Mouse (Mus musculus): ENCODE measurements around the gene Cenpj.
A peak's percentile ranks its signal among the peaks of the same experiment; 100 is the strongest.

Cenpj gene

DNA sequence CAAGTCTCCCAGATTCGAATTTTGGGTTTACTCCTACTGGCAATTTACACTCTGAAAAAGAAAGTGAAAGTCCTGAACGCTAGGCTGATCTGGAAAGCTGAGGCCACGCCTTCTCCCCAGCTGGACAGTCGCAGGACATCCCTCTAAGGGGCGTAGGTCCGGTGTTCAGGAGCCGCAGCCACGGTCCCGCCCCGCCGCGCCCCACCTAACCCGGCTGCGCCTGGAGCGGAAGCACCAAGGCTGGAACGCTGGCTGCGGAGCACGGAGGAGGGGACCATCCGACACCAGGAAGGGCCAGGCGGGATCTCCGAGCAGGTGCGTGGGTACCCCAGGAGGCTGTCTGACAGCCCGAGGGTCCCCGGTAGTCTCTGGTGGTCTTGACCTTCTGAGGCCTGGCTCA lies at the start of gene Cenpj, which contains the start of gene Parp4:
Cenpj (minus strand) TSS at position 10 of the 400 bp plus-strand sequence.
Parp4 (plus strand) TSS at position 204 of the 400 bp plus-strand sequence.
- DNase-seq, result peak; percentile 94

DNA sequence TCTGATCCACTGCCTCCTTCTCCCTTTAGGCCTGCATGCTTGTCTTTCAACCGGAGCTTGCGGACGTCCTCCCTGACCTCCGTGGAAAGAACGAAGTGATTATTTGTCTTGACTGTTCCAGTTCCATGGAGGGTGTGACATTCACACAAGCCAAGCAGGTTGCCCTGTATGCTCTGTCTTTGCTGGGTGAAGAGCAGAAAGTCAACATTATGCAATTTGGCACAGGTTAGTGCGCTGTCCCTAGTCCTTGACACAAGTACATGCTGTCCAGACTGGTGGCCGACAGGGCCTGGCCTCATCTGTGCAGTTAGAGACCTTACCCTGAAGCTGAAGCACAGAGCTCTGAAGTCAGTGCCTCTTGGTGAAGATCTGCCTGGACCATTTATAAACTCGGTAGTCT lies 45.2 kb upstream of the Cenpj start:
- DNase-seq, result no peak

DNA sequence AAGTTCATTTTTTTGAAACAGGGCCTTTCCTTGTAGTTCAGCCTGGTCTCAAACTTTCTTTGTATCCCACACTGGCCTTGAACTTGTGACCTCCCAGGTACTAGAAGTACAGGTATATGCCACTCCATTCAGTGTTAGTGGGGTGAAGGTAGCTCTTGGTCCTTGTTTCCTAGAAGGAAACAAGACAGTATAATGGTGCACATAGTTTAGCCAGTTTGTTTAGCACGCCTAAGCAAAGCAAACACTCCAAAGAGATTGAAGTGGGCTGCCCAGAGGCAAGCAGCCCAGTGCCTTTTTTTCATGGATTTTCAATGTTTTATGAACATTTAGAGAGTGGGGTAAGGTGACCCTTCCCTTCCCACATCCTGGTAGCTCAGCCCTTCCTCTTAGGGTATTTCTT lies 42.2 kb upstream of the Cenpj start:
- DNase-seq, result no peak

DNA sequence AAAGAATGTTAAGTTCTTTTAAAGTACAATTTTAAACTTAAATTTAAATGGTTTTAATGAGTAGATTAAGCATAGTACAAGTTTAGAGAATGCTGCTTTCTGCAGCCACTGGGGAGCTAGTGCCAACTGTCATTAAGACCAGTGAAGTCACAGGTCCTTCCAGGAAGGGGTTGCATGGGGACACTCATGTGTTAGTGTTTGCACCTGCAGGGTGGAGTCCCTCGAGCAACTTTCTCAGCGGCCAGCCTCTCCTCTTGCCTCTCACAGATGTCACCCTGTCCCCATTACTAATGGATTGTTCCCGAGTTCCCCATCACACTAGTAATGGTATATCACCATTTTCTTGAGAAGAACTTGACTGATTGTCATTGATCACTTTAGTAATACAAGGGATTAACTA lies 38.0 kb upstream of the Cenpj start:
- DNase-seq, result no peak

DNA sequence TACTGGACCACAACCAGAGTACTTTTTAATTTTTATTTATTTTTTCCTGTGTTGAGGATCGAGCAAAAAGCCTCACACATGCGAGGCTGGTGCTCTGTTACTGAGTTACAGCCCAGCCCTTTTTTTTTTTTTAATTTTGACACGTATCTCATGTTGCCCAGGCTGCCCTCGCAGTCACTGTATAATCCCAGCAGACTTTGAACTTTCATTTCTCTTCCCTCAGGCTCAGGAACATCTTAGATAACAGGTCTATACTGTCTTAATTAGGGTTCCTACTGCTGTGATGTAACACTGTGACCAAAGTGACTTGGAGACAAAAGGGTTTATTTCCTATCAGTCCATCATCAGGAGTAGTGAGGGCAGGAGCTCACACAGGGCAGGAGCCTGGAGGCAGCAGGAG lies 29.9 kb upstream of the Cenpj start:
- DNase-seq, result no peak

DNA sequence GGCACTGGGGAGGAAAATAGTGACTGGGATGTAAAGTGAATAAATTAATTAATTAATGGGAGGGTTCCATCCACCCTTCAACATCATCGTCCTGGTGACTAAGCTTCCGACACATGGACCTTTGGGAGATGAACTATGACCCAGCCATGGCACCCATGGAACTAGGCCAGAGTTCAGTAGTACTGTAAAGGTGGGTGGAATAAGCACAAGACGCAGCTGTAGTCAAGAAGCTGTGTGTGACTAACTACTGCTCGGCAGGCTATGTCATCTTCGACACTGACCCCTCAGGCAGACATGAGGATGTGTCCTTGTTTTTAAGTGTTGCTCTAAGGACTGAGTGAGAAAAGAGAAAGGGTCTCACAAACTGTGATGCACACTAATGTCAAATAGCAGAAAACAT lies 29.2 kb upstream of the Cenpj start:
- no peak for DNase-seq

DNA sequence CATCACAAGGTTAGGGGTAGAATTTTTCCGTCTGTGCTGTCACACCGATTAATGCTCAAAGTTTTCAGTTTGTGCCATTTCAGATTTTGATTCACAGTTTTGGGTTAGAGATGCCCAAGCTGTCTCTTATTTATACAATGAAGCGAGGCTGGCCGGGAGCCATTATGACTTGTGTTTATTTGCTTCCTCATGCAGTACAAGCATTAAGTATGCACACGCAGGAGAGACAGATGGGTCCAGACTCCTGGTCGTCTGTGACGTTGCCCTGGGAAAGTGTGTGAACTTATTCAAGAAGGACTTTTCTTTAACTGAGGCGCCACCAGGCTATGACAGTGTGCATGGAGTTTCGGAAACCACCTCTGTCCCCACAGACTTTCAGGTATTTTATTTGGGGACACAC lies 26.8 kb upstream of the Cenpj start:
- no peak for DNase-seq

DNA sequence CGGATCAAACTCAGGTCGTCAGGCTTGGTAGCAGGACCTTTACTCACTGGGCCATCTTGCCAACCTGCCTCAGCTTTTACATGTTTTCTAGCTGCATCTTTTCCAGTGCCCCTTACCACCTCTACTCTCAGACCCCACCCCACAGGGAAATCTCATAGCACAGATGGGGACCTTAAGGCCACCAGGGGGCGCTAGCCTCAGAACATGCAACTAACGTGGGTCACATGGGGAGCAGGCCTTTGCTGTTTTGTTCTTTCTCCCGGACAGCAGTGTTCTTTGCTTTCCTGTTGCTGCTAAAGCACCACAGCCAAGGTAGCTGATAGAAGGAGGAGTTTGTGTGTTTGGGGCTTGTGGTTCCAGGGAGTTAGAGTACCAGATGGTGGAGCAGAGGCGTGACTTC lies 23.5 kb upstream of the Cenpj start:
- DNase-seq, result peak; percentile 71

DNA sequence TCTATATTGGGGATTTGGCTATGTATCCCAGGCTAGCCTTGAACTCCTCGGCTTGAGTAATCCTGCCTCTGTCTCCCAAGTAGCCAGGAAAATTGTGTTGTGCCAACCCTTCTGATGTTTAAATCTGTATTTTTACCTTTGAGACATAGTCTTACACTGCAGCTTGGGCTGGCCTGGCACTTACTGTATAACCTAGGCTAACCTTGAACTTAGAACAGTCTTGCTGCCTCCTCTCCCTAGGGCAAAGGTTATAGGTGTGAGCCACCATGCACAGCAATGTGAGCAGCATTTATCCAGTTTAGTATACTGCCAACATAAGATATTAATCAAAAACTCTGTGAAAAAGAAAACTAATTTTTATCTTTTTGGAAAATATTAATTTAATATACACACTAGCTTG lies 19.6 kb upstream of the Cenpj start:
- DNase-seq, result no peak

DNA sequence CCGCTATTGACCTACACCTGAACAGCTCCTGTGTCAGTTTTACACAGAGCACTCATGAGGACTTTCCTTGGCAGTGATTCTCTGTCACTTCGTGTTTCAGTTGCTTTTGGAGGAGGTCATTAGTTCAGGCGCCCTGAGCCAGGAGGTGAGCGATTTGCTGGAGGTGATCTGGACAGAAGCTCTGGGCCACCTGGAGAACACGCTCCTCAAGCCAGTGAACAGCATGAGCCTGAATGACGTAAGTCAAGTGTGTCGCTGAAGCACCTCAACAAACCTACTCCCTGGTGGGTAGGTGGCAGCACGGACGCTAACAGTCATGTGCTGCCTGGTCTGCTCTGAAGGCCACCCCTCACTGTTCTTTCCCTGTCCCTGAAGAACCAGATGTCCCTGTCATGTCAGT lies 17.0 kb upstream of the Cenpj start:
- DNase-seq, result no peak

DNA sequence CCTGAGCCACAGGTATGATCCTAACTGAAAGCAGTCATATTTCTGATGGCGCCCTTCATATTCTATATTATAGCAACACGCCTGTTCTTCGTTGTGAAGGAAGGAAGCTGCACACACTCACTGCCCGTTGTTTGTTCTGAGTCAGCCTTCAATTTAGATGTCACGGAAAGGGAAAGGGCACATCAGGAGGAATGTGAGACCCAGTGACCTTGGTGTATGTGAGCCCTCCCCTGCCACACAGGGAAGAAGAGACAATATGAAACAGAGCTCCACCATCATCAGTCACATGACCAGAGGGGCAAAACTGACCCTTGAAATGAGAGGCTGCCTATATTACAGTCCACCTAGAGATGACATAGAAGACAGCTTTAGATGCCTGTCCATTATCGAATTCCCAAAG lies 7.1 kb upstream of the Cenpj start:
- DNase-seq, result no peak

DNA sequence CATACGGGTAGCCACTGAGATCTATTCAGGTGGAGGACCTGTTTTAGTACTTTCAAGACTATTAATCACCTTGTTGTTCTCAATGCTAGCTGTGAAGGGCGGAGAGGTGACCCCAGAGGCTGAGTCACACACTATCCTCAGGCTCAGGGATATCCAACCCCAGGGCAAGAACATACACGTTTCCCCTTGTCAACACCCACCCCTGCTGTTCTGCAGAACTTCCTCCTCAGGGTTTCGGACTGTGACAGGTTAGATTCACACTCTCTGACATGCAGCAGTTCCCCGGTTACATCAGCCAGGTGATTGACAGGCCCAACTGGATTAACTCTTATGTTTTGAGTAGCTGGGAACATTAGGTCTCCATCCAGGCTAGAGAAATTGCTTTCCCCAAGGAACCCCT lies 5.9 kb upstream of the Cenpj start:
- no peak for DNase-seq

DNA sequence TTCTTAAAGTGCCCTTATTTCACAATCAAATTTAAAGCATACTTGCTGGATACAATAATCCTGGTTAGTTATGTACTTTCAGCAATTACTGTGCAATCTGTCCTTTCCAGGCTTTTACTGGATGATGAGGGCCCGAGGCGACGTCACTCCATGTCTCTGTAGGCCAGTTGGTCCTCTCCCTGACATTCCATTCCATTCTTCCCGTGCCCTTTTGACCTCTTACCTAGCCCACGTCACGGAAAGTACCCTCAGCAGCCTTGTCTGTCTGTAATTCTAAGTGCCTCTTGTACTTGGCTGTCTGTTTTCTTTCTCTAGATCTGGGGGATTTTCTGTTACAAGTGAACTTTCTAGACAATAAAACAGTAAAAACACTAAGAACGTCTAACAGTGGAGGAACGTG lies 3.8 kb upstream of the Cenpj start:
- DNase-seq, result peak; percentile 22

DNA sequence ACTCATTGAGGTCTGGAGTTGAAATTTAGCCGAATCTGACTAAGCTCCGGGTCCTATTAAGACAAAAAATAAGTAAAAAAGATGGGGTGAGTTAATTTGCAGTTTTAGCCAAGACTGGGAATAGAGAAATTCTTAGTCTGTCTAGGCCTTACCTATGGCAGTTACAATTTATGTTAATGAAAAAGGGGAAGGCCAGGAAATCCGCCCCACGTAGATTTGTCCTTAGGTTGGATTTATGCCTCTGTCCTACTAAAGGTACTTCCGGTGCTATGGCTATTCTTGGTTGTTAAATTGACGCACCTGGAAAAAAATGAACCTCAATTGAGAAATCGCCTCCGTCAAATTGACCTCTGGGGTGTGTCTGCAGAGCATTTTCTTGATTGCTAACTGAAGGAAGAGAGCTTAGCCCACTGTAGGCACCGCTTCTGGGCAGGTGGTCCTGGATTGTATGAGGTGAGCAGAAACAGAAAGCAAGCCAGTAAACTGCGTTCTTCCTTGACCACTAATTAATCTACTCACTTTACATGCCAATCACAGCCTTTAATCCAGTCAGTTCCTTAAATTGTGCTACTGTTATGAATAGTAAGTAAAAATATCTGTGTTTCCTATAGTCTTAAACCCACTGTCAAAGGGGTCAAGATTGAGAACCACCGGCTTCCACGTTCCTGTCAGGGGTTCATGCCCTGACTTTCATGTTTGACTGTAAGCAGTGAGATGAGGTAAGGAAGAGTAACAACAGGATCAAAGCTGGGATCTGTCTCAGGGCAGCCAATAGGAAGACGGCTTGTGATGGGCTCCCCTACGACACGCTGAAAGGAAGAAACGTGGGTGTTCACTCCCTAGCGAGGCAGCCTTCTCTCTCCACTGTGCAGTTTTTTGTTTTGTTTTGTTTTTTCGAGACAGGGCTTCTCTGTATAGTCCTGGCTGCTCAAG lies 1.0 kb upstream of the Cenpj start:
- DNase-seq, result no peak

DNA sequence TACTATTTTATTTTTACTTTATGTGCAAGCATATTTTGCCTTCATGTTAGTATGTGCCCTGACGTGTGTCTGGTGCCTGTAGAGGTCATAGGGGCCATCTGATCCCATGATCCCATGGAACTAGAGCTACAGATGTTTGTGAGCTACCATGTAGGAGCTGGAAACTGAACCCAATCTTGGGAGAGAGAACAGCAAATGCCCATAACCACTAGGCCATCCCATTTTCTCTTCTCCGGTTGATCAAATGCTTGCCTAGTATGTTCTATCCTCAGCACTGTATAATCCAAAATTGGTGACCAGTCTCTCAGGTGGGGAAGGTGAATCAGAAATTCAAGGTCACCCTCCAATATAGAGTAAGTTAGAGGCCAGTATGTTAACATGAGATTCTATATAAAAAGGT lies 2.7 kb downstream of the Cenpj start:
- DNase-seq, result no peak

DNA sequence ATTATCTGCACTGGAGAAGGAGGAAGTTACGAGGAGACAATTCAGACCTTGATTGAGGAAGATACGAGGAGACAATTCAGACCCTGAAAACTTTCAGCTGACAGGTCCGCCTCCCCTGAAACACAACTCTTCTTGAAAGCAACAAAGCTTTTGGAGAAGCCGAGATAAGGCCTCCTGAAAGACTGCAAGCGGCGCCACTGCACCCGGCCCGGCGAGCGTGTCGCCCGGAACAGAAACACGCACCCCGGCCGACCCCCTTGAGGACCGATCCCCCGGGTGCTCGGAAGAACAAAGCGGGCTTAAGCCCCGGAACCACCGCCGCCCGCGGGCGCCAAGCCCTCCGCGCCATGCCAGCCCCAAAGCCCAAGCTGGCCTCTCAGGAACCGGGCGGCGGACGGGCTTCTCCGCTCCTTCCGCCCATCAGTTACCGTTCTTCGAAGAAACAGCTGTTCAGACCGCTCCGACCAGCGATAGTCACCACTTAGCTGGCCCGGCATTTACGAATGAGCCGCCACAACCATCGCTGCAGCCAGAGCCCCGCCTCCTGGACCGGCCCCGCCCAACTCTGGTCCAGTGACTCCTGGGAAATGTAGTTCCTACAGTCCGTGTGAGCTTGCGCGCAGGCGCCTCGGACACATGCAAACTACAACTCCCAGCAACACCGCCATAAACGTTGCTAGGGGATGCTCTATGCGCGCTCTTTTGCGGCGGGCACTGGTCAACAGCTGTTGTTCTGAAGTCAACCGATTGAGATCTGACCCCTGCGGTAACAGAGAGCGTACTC lies 3.7 kb downstream of the Cenpj start:
- DNase-seq, result peak; percentile 97

DNA sequence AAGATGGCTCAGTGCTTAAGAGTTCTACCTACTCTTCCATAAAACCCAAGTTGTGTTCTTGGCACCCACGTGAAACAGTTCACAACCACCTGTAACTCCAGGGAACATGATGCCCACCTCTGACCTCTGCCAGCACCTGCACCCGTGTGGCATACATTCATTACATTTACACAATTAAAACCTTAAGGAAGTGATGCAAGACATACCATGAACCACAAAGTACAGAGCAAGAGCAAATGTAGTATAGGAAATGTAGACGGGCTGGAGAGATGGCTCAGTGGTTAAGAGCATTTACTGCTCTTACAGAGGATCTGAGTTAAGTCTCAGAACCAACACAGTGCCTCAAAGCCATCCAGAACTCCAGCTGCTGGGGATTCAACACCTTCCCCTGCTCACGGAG lies 6.2 kb downstream of the Cenpj start:
- no peak for DNase-seq

DNA sequence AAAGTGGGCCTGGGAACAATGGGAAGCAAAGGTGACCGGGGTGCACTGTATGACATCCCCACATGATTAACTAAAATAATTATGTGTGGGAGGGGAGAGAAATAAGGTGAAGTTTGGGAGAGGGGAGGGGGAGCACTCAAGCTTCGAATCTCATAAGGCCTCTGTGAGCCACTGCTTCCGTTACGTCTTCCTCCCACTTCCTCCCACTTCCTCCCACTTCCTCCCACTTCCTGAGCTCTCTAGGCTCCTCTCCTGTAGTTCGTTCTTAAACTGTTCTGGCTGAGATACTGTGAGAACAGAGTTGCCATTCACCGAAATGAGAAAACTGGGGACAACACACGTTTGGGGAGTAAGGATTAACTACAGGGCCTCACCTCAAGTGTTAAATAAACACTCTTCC lies 7.7 kb downstream of the Cenpj start:
- no peak for DNase-seq

DNA sequence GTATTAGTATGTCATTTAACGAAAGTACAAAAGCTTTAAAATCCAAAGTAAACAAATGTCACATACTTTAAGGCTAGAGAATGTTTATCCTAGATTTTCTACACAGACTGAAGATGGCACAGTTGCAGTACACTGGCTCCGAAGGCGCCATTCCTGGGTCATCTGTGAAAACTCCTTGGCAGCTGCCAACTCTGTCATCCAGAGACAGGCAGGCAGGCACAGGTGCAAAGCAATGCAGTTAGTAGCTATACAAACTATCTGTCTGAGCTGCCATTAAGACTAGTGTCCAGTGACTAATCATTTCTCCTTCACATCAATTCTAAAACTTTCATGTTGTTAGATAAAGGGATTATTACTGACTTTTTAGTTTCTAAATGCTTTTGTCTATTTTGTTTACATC lies 16.1 kb downstream of the Cenpj start:
- no peak for DNase-seq

DNA sequence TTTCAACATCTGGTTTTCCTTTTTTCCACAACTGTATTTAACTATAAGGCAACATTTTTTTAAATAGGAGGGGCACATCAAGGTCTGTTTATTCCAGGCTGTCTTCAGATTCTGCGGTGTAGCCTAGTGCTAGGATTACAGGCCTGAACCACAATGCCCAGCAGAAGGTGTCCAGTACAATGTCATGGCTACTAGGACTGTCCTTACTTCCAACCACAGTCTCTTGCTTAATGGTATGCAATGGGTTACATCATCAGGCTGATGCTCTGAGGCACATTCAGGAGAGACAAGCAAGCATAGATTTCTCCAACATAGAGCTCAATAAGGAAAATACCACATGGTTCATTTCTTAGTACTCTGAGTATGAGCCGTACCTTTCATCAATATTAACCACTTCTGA lies 20.5 kb downstream of the Cenpj start:
- no peak for DNase-seq

DNA sequence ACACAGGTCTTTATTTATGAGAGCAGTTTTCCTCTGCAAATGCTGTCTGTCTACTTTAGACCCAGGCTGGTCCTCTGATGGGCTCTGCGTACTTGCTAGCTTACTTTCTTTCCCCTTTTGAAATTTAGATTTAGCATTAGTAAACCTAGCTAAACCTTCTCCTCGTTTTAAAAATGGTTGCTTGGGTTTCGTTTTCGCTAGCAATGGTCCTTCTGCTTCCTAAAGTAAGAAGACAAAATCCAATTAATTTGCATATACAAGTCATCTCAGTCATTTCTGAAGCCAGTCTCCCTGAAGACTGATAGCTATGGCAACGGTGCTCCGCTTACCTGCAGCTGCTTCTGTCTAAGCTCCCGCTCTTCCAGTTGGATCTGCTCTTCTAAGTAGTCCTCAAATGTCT lies 21.9 kb downstream of the Cenpj start:
- DNase-seq, result no peak

DNA sequence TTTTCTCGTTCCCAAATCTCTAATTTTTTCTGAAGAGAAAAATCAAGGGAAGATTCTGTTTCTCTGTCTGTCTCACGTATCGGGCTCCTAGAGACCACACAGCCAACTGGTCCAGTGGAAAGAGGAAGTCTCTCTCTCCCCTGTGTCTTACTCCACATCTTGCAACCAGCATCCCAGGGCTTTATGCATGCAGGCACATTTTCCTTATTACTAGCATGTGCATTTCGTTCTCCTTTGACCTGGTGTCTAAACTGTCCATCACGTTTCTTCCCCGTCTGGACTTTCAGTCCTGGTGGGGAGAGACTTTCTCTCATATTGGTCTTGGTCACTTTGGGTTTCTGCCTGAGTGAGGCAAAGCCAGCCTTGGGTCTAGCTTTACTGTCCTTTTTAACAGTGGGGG lies 22.3 kb downstream of the Cenpj start:
- DNase-seq, result no peak

DNA sequence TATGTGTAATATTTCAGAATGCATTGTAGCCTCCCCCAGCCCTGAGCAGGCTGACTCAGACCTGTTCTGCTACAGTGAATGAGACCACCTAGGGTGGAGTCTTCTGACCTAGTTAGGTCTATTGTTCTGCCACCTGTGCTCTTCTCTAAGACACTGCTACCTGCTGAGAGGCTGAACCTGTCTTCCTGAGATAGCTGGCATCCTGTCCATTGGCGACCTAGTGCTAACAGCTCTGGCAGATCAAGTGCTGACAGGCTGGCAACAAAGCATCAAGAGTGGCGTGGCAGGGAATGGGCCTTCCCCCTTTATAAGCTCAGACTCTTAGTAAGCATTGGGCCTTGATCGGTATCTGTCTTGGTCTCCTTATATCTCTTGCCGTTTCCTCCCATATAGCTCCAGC lies 24.3 kb downstream of the Cenpj start:
- no peak for DNase-seq

DNA sequence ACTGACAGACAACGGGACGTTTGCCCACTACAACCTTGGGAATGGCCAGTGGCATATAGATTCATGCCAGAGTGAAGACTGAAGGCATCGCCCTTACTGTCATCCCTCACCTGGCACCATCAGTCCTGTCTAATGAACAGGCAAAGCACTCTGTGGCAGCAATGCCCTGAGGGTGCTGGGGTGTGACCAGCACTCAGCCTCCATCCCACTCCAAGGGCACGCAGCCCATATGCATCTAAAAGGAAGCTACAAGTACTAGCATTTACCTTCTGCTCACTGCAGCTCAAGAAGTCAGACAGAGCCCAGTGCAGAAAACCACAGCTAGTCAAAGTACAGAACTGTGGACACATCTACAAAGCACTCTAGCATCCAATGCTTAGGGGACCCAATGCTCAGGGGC lies 29.7 kb downstream of the Cenpj start:
- DNase-seq, result no peak
